Mouse (Mus musculus): ENCODE measurements around the gene Ptpra.

DNA sequence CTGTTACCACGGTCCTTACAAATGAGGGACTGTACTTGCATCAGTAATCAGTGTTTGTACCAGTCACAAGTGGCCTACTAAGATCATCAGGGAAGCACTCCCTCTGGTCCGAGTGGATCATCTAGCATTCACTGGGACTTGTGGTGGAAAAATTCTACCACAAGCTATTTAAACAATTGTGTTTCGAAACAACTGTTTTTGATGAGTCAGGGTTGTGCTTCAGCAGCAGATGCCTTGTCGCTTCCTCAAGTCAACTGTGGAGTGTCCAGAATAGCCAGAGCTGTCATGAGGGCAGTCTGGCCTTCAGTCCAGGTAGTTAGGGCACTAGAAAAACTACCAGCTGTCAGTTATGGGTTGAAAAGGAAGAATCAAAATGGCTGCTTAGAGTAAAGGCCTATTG is 38.5 kb downstream of the Ptpra start:
- TF ChIP-seq POLR2A (IDR thresholded peaks at IDR 0.05; ENCODE audit: insufficient read depth, low read depth, low read length) (no peak), CTCF (IDR thresholded peaks at IDR 0.05; ENCODE audit: insufficient read depth, low read depth, low read length) (no peak)
